Mouse (Mus musculus) hindbrain, embryonic 11.5 days (tissue): ENCODE results near the gene Eif2b5. TPM values are rescaled to one million over a fixed set of nuclear protein-coding genes. Genes with fewer than 3 reads are reported as not detected.
"Not testable (repeated sequence)": the region's sequence is repeated elsewhere in the genome, so short reads cannot be mapped to it uniquely, and the experiment has no call there.

ENCODE experiments used
- ATAC-seq: fragments of 200-750 bp; cut with Nextera tagmentation; 2 replicates; pipeline ENCODE4 v1.8.0; 2017; ENCODE audit warnings: mild to moderate bottlenecking, moderate TSS enrichment, moderate library complexity; ENCODE audit not compliant: low FRiP score
- DNase-seq: peaks from one replicate; pipeline ENCODE4 v3.0.0-alpha.2; 2015; ENCODE audit warnings: low spot score
- H3K27ac ChIP-seq: fragments of 300-500 bp; sonication (generic); 2 replicates; pipeline ENCODE4 v1.5.1; 2014; ENCODE audit warnings: mild to moderate bottlenecking, low read depth, low read length
- H3K27me3 ChIP-seq: fragments of 300-500 bp; sonication (generic); 2 replicates; pipeline ENCODE4 v1.6.1; 2014; ENCODE audit warnings: mild to moderate bottlenecking, low read length, moderate library complexity, mixed read lengths; ENCODE audit not compliant: control insufficient read depth, insufficient read depth
- H3K36me3 ChIP-seq: fragments of 300-500 bp; sonication (generic); 2 replicates; pipeline ENCODE4 v1.6.1; 2014; ENCODE audit warnings: mild to moderate bottlenecking, low read length, moderate library complexity, mixed read lengths; ENCODE audit not compliant: control insufficient read depth, insufficient read depth
- H3K4me1 ChIP-seq: fragments of 300-500 bp; sonication (generic); replicated peaks from 2 replicates; pipeline ENCODE4 v1.6.1; 2014; ENCODE audit warnings: low read length, mixed read lengths; ENCODE audit not compliant: control insufficient read depth, insufficient read depth
- H3K4me2 ChIP-seq: fragments of 300-500 bp; sonication (generic); replicated peaks from 2 replicates; pipeline ENCODE4 v1.6.1; 2014; ENCODE audit warnings: mild to moderate bottlenecking, low read depth, low read length
- H3K4me3 ChIP-seq: fragments of 300-500 bp; sonication (generic); 2 replicates; pipeline ENCODE4 v1.5.1; 2014; ENCODE audit warnings: low read depth, low read length
- H3K9ac ChIP-seq: fragments of 300-500 bp; sonication (generic); 2 replicates; pipeline ENCODE4 v1.6.1; 2014; ENCODE audit warnings: low read depth, low read length
- H3K9me3 ChIP-seq: fragments of 300-500 bp; sonication (generic); 2 replicates; pipeline ENCODE4 v1.6.1; 2016; ENCODE audit warnings: low read length; ENCODE audit not compliant: control insufficient read depth
- WGBS: fragments of 180-500 bp; shearing (Covaris S2); extraction: QIAGEN DNeasy Blood & Tissue Kit; methylation state at CpG from one replicate; pipeline ENCODE4 v1.1.7; 2014; 5-methylcytosine and 5-hydroxymethylcytosine counted together
- polyA plus RNA-seq: library from polyadenylated mRNA; unstranded; fragments of >200 nt; fragmentation: Nextera tagmentation; extraction: Ambion mirVana; gene quantifications from 2 replicates; pipeline ENCODE4 v1.2.1, GENCODE M21; 2014

Eif2b5 gene
- polyA plus RNA-seq, 1 experiment from 2014 or later = 139 TPM

GRCm38 (mm10) chr16:20474211-20474610 is 24.4 kb upstream of the Eif2b5 start:
- no peak overlapping the region for H3K4me2 ChIP-seq
- 93% methylated on average over 8 of the region's 8 CpGs for WGBS
- ATAC-seq (no peak), DNase-seq (no peak)
- H3K36me3 ChIP-seq = no peaks in the 10 kb centered on the region
- H3K9me3 ChIP-seq = no peaks in the 10 kb centered on the region
- no peaks in the 10 kb centered on the region for H3K27me3 ChIP-seq
- H3K9ac ChIP-seq = no peak overlapping the region
- no peak overlapping the region for H3K27ac ChIP-seq
- no peak overlapping the region for H3K4me3 ChIP-seq
- H3K4me1 ChIP-seq = no peaks in the 10 kb centered on the region

GRCm38 (mm10) chr16:20474786-20475185 is 23.8 kb upstream of the Eif2b5 start:
- no peaks in the 10 kb centered on the region for H3K36me3 ChIP-seq
- DNase-seq (no peak), ATAC-seq (no peak)
- H3K9ac ChIP-seq = no peak overlapping the region
- no peaks in the 10 kb centered on the region for H3K27me3 ChIP-seq
- H3K9me3 ChIP-seq = no peaks in the 10 kb centered on the region
- H3K4me1 ChIP-seq = no peaks in the 10 kb centered on the region
- H3K4me3 ChIP-seq = no peak overlapping the region
- WGBS = 91% methylated on average over 6 of the region's 6 CpGs
- no peak overlapping the region for H3K4me2 ChIP-seq
- no peak overlapping the region for H3K27ac ChIP-seq

GRCm38 (mm10) chr16:20475335-20475734 is 23.3 kb upstream of the Eif2b5 start:
- Histone ChIP-seq H3K4me2 (no peak overlapping the region), H3K27me3 (no peaks in the 10 kb centered on the region), H3K36me3 (no peaks in the 10 kb centered on the region), H3K27ac (no peak overlapping the region), H3K4me3 (no peak overlapping the region), H3K9me3 (no peaks in the 10 kb centered on the region), H3K4me1 (no peaks in the 10 kb centered on the region), H3K9ac (no peak overlapping the region)
- DNase-seq = no peak
- 97% methylated on average over 1 of the region's 1 CpGs for WGBS
- ATAC-seq = no peak

DNA sequence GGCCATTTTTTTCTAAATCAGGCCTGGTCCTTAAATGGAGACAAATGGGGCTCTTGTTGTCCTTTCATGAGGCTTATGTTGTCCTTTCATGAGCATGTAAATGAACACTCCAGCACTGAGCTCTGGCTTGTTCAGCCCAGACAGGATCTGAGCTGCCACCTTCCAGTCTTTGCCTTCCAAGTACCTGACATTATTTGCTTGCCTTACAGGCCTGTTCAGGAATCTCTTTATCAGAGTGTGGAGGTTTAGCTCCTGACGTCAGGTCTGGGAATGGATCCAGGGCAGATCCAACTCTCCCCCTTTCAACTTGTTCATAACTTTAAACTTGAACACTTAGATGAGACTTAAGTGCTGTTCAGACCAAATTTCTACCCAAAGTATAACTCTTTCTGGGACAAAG is 21.8 kb upstream of the Eif2b5 start:
- ATAC-seq = no peak
- Histone ChIP-seq H3K4me1 (no peaks in the 10 kb centered on the region), H3K4me3 (no peak overlapping the region), H3K27ac (no peak overlapping the region), H3K27me3 (no peaks in the 10 kb centered on the region), H3K9ac (no peak overlapping the region), H3K9me3 (no peaks in the 10 kb centered on the region), H3K4me2 (no peak overlapping the region), H3K36me3 (no peaks in the 10 kb centered on the region)
- DNase-seq = no peak
- WGBS = 78% methylated on average over 1 of the region's 1 CpGs

GRCm38 (mm10) chr16:20477270-20477669 is 21.3 kb upstream of the Eif2b5 start:
- no peak for ATAC-seq
- no peak for DNase-seq
- no peak overlapping the region for H3K4me3 ChIP-seq
- H3K9me3 ChIP-seq = no peaks in the 10 kb centered on the region
- no peak overlapping the region for H3K27ac ChIP-seq
- no peak overlapping the region for H3K9ac ChIP-seq
- no peaks in the 10 kb centered on the region for H3K27me3 ChIP-seq
- H3K4me1 ChIP-seq = no peaks in the 10 kb centered on the region
- no peaks in the 10 kb centered on the region for H3K36me3 ChIP-seq
- 73% methylated on average over 3 of the region's 3 CpGs for whole genome bisulfite sequencing
- no peak overlapping the region for H3K4me2 ChIP-seq

DNA sequence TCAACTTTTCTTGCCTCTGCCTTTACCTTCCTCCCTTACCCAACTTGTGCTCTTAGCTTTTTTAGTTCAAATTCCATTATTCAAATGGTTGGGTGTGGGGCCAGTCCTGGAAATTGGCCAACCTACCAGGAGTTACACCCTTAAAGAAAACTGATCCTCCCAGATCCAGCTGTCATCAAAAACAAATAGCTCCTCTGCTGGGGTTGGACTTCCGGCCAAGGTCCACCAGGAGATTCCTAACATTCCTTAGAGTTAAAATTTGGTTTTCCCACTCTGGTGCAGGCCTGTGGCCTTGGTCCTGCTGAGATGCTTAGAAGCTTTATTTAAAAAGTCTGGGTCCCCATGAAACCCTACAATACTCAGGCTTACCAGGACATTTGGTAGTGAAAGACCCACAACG is 20.1 kb upstream of the Eif2b5 start:
- Histone ChIP-seq H3K4me3 (no peak overlapping the region), H3K27me3 (no peaks in the 10 kb centered on the region), H3K9me3 (no peaks in the 10 kb centered on the region), H3K4me1 (no peaks in the 10 kb centered on the region), H3K36me3 (no peaks in the 10 kb centered on the region), H3K4me2 (no peak overlapping the region), H3K27ac (no peak overlapping the region), H3K9ac (no peak overlapping the region)
- DNase-seq (no peak), ATAC-seq (no peak)
- WGBS = 68% methylated on average over 2 of the region's 2 CpGs

- H3K4me2 ChIP-seq, H3K9ac ChIP-seq, H3K4me1 ChIP-seq, DNase-seq, H3K27me3 ChIP-seq, H3K27ac ChIP-seq, ATAC-seq, H3K9me3 ChIP-seq, H3K36me3 ChIP-seq, H3K4me3 ChIP-seq: not testable (repeated sequence)
- 93% methylated on average over 12 of the region's 12 CpGs for WGBS
Measured at GRCm38 (mm10) chr16:20479026-20479760, 19.4 kb upstream of the Eif2b5 start.

DNA sequence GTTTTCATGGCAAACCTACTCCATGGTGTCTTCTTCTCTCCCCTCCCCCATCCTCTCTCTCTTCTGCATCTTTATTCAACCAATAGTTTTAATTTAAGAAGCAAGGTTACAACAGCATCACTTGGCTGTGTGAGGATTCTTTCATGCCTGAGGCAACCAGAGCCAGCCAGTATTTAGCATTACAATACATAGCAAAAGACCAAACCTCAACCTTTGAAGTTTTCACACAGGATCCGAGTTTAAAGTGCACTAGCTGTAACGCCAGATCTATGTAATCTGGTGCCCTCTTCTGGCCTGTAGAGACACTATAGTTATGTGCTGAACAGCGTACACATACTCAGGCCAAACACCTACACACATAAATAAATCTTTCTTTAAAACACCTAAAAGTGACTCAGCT is 18.5 kb upstream of the Eif2b5 start:
- H3K27ac ChIP-seq = no peak overlapping the region
- ATAC-seq = no peak
- WGBS = 32% methylated on average over 3 of the region's 3 CpGs

GRCm38 (mm10) chr16:20481746-20482145 is 16.9 kb upstream of the Eif2b5 start:
- Histone ChIP-seq H3K27me3 (no peaks in the 10 kb centered on the region), H3K4me1 (no peaks in the 10 kb centered on the region), H3K4me2 (no peak overlapping the region), H3K36me3 (no peaks in the 10 kb centered on the region), H3K4me3 (no peak overlapping the region), H3K9me3 (no peaks in the 10 kb centered on the region), H3K9ac (no peak overlapping the region), H3K27ac (no peak overlapping the region)
- no peak for DNase-seq
- WGBS = 85% methylated on average over 2 of the region's 2 CpGs
- no peak for ATAC-seq

More for the DNA sequence above, 18.5 kb upstream of the Eif2b5 start:
- Histone ChIP-seq H3K4me3 (no peak overlapping the region), H3K4me1 (no peaks in the 10 kb centered on the region), H3K9ac (no peak overlapping the region), H3K36me3 (no peaks in the 10 kb centered on the region), H3K9me3 (no peaks in the 10 kb centered on the region), H3K4me2 (no peak overlapping the region), H3K27me3 (no peaks in the 10 kb centered on the region)
- DNase-seq = peak; percentile 20
